Mouse (Mus musculus): Measurements from ENCODE around the gene Gm9936.

- no peak for TF ChIP-seq CTCF (IDR thresholded peaks at IDR 0.05; ENCODE audit: low read depth, low read length)
- no peak for TF ChIP-seq POLR2A (IDR thresholded peaks at IDR 0.05; ENCODE audit: insufficient read depth, low read length)
Observed at GRCm38 (mm10) chr5:114809826-114810225, 48.7 kb downstream of the Gm9936 start.

Data from ES-Bruce4 (cell line).